Mouse (Mus musculus) heart, embryonic 14.5 days (tissue): ENCODE measurements around the gene Dus3l. TPM values are rescaled to one million over a fixed set of nuclear protein-coding genes. Genes with fewer than 3 reads are reported as not detected.

Experiments
- ATAC-seq: fragments of 200-750 bp; cut with Nextera tagmentation; 2 replicates; pipeline ENCODE4 v1.8.0; 2017; ENCODE audit warnings: low read depth, moderate TSS enrichment; ENCODE audit not compliant: insufficient number of reproducible peaks, insufficient read depth, low FRiP score
- H3K27ac ChIP-seq, 2 experiments: fragments of 200-500 bp in 1 of 2; fragments of 300-500 bp in 1 of 2; sonication (generic) in 1 of 2; replicated peaks in 1 of 2; 2 replicates each; pipeline ENCODE4 v1.5.1; 2012 to 2014; ENCODE audit warnings: low read depth in 2 of 2, low read length in 2 of 2, control low read depth in 1 of 2, mild to moderate bottlenecking in 1 of 2, mixed read lengths in 1 of 2; ENCODE audit not compliant: control insufficient read depth in 1 of 2, insufficient read depth in 1 of 2
- H3K27me3 ChIP-seq: fragments of 300-500 bp; sonication (generic); 2 replicates; pipeline ENCODE4 v1.6.1; 2014; ENCODE audit warnings: mild to moderate bottlenecking, low read length, control low read depth; ENCODE audit not compliant: control insufficient read depth, insufficient read depth
- H3K36me3 ChIP-seq: fragments of 300-500 bp; sonication (generic); 2 replicates; pipeline ENCODE4 v1.6.1; 2014; ENCODE audit warnings: mild to moderate bottlenecking, control low read depth, low read length, mixed read lengths; ENCODE audit not compliant: control insufficient read depth, insufficient read depth
- H3K4me1 ChIP-seq, 2 experiments: fragments of 200-500 bp in 1 of 2; fragments of 300-500 bp in 1 of 2; sonication (generic) in 1 of 2; 2 replicates each; pipeline ENCODE4 v1.6.1; 2012 to 2014; ENCODE audit warnings: low read length in 2 of 2, control low read depth in 1 of 2, mixed read lengths in 1 of 2; ENCODE audit not compliant: control insufficient read depth in 2 of 2, insufficient read depth in 2 of 2
- H3K4me2 ChIP-seq: fragments of 300-500 bp; sonication (generic); 2 replicates; pipeline ENCODE4 v1.6.1; 2014; ENCODE audit warnings: mild to moderate bottlenecking, low read length
- H3K4me3 ChIP-seq, 2 experiments: fragments of 200-500 bp in 1 of 2; fragments of 300-500 bp in 1 of 2; sonication (generic) in 1 of 2; 2 replicates each; pipeline ENCODE4 v1.5.1; 2012 to 2014; ENCODE audit warnings: low read length in 2 of 2, mild to moderate bottlenecking in 2 of 2, control low read depth in 1 of 2, low read depth in 1 of 2, moderate library complexity in 1 of 2; ENCODE audit not compliant: control insufficient read depth in 1 of 2, insufficient read depth in 1 of 2
- H3K9ac ChIP-seq: fragments of 300-500 bp; sonication (generic); 2 replicates; pipeline ENCODE4 v1.6.1; 2014; ENCODE audit warnings: mild to moderate bottlenecking, low read length
- H3K9me3 ChIP-seq: fragments of 300-500 bp; sonication (generic); 2 replicates; pipeline ENCODE4 v1.6.1; 2016; ENCODE audit warnings: low read length, control low read depth; ENCODE audit not compliant: control insufficient read depth
- WGBS: fragments of 180-500 bp; shearing (Covaris S2); extraction: QIAGEN DNeasy Blood & Tissue Kit; methylation state at CpG from one replicate; pipeline ENCODE4 v1.1.7; 2014; 5-methylcytosine and 5-hydroxymethylcytosine counted together
- polyA plus RNA-seq: library from polyadenylated mRNA; unstranded; fragments of >200 nt; fragmentation: Nextera tagmentation; extraction: Ambion mirVana; gene quantifications from 2 replicates; pipeline ENCODE4 v1.2.1, GENCODE M21; 2014

The Dus3l gene
- polyA plus RNA-seq = 28.8 and 31.3 TPM in 2 replicates

DNA sequence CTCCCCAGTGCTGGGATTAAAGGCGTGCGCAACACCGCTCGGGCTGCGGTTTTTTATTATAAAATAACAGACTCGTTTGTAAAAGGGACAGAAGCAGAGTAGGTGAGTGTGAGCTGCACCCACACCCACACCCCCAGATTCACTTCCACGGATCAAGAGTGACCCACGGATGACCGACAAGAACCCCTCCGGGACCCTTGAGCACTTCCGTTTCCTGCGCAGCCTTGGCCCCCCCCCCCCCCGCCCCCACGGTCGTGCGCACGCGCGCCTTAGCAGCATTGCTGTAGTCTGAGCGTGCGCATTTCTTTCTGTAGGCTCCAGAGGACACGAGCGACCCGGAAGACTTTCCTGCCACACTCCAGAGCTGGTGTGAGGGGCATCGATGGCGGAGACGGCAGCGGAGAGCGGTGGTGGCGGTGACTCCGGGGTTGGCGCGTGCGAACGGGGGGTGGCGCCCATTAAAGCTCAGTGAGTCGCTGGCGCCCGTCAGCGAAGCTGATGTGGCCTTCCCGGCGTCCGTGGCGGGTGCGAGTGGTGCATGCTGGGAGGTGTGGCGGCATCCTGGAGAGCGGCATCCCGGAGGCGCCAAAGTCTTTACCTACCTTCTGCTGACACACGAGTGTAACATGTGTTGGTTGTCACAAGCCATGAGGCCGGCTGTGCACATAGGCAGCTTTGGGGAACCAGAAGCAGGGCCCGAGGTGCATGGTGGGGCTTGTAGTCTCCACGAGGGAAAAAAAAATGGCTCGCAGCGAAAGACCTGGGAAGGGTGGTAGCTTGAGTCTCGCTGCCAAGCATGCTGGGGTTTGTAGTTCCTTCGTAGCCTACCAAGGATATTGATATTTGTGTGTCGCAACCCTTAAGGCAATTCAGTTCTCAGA is at the start of gene Dus3l:
TSS of gene Dus3l (plus strand) at position 284 of the 881 bp plus-strand sequence.
- no peaks in the 10 kb centered on the region for H3K9me3 ChIP-seq
- H3K9ac ChIP-seq = peak within 1 kb of the TSS; percentile 89
- peak within 1 kb of the TSS; percentile 97 for H3K27ac ChIP-seq
- under 1% methylated on average over 49 of the region's 58 CpGs for WGBS
- peak within 1 kb of the TSS; percentile 80 to 87 for H3K4me3 ChIP-seq
- H3K4me2 ChIP-seq = peak within 1 kb of the TSS; percentile 81
- peaks cover 34% of the 10 kb centered on the region for H3K36me3 ChIP-seq
- ATAC-seq = peak; percentile 76
- peaks cover 20 to 26% of the 10 kb centered on the region in 2 experiments for H3K4me1 ChIP-seq
- 0 out of 2 replicates have a peak, but pooled peaks cover 3% of the 10 kb centered on the region for H3K27me3 ChIP-seq

DNA sequence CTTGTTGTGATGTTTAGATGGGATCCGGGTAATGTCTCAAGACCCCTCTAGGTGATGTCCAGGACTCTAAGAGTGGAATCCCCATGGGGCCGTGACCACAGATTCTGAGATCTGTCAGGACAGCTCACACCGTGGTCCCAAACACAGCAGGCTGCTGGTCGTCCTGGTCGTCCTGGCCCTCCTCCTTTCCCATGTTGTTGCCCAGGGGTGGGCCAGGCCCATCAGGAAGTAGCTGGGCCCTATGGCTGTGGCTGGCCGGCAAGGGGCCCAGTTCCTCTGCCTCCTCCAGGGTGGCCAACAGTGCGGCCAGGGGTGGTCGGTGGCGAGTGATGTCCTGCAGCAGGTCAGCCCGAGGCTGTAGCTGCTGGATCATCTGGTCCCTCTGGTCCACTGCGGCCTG is 49.2 kb upstream of the Dus3l start:
- peaks cover 3 to 26% of the 10 kb centered on the region in 2 experiments; a peak in 3 of 4 replicates for H3K4me1 ChIP-seq
- no peak overlapping the region for H3K4me3 ChIP-seq
- H3K4me2 ChIP-seq = no peak overlapping the region; the same call in 1 of the 2 replicates
- no peak overlapping the region for H3K27ac ChIP-seq
- H3K27me3 ChIP-seq = no peaks in the 10 kb centered on the region
- ATAC-seq = no peak
- H3K36me3 ChIP-seq = peaks cover 31% of the 10 kb centered on the region
- H3K9ac ChIP-seq = peak overlapping the region; percentile 79; the same call in 1 of the 2 replicates
- H3K9me3 ChIP-seq = no peaks in the 10 kb centered on the region
- 46% methylated on average over 11 of the region's 11 CpGs for WGBS

GRCm38 (mm10) chr17:56715914-56716654 is 48.5 kb upstream of the Dus3l start:
- ATAC-seq = no peak
- H3K9ac ChIP-seq = peak overlapping the region; percentile 79
- 27% methylated on average over 22 of the region's 22 CpGs for WGBS

DNA sequence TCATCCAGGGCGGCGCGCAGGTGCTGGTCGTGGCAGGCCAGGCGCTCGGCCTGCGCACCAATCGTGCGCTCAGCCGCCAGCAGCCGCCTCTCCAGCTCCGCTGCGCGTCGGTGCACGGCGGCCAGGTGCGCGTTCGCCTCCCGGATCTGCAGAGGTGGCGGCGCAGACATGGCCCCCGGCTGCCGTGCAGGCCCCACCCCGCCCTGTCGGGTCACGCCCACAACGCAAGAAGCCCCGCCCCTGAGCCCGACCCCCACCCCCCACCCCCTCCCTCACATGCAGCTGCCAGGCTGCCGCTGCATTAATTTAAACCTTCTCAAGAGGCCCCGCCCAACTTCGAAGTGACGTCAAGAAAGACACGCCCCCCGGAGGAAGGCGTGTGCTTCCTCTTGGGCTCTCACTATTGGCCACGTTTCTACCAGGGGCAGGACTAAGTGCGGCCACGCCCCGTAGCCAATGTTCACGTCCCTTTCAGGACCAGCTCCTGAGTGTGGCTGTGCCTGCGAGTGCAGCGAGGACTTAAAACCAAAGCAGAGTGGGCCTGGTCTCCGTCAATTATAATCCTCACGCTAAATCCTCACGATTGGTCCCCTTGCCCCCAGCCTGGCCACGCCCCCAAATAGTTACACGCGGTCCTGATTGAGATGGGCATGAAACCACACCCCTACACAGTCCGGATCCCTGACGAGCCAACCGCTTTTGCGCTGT is 47.7 kb upstream of the Dus3l start:
- peak; percentile 92 for ATAC-seq
- Histone ChIP-seq H3K9me3 (no peaks in the 10 kb centered on the region), H3K4me3 (peak overlapping the region; percentile 73), H3K9ac (peak overlapping the region; percentile 79), H3K36me3 (peaks cover 31% of the 10 kb centered on the region), H3K27ac (peak overlapping the region; percentile 71 to 78), H3K27me3 (no peaks in the 10 kb centered on the region), H3K4me2 (peak overlapping the region; percentile 81), H3K4me1 (peaks cover 3 to 26% of the 10 kb centered on the region in 2 experiments; a peak in 3 of 4 replicates)
- under 1% methylated on average over 53 of the region's 55 CpGs for WGBS

More at GRCm38 (mm10) chr17:56715914-56716654, 48.5 kb upstream of the Dus3l start:
- peak overlapping the region; percentile 73 for H3K4me3 ChIP-seq
- peak overlapping the region; percentile 38 to 70; a peak in 3 of 4 replicates for H3K27ac ChIP-seq
- H3K4me2 ChIP-seq = peak overlapping the region; percentile 81
- H3K27me3 ChIP-seq = no peaks in the 10 kb centered on the region
- H3K4me1 ChIP-seq = peaks cover 3 to 26% of the 10 kb centered on the region in 2 experiments; a peak in 3 of 4 replicates
- peaks cover 31% of the 10 kb centered on the region for H3K36me3 ChIP-seq
- no peaks in the 10 kb centered on the region for H3K9me3 ChIP-seq

DNA sequence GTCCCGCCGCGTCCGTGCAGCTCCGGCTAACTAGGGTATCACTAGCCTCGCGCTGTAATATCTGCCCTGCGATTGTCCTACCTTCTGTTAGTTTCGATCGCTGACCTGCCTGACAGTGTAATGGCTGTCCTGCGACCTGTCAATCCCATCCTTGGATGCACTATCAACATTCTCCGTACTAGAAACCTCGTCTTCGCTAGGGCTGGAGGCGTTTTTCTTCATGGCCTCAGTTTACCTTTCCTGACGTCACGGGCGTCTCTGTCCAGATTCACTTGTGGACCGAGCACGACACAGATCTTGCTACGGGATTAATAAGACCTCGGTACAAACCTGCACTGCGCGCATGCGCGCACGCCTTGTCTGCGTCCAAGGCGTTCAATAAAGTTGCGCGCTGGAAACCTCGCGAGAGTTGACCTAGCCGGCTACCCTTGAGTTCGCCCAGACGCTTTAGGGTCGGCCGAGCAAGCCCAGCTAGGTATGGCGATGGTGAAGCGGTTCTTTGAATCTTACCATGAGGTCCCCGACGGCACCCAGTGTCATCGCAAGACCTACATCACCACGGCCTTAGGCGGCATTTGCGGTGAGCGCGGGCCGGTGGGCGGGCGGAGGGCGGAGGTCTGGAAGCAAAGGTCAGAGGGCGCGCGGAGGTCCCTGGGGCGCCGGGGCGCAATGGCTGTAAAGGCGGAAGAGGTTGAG is 47.0 kb upstream of the Dus3l start, which contains the start of the genes Ndufa11 and Vmac:
TSS of gene Ndufa11 (plus strand) at position 405 of the 696 bp plus-strand sequence.
TSS of gene Vmac (minus strand) at position 660 of the 696 bp plus-strand sequence.
- Histone ChIP-seq H3K27me3 (no peaks in the 10 kb centered on the region), H3K27ac (peak within 1 kb of the TSS; percentile 71 to 78), H3K9me3 (no peaks in the 10 kb centered on the region), H3K4me3 (peak within 1 kb of the TSS; percentile 73), H3K4me2 (peak within 1 kb of the TSS; percentile 81), H3K9ac (peak within 1 kb of the TSS; percentile 91), H3K4me1 (peaks cover 3 to 26% of the 10 kb centered on the region in 2 experiments; a peak in 3 of 4 replicates), H3K36me3 (peaks cover 31% of the 10 kb centered on the region)
- under 1% methylated on average over 59 of the region's 59 CpGs for WGBS
- ATAC-seq = peak; percentile 68

DNA sequence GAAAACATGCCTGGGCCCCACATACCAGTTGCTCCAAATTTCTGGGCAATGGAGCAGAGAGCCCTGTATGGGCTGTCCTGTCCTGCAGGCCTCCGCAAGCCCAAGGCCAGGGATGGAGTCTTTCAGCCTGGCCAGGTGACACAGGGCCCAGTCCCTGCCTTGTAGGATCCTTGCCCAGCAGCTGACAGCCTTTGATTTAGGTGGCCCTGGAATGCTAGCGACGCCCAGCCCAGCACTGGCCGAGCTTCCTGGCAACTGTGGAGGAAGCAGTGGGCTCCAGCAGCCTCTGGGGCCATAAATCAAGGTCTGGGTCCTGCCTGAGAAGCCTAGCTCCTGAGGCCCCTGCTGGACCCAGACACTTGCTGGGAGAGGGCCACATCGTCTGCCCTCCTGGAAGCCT is 42.1 kb upstream of the Dus3l start:
- 88% methylated on average over 5 of the region's 5 CpGs for WGBS
- Histone ChIP-seq H3K9me3 (0 out of 2 replicates have a peak, but pooled peaks cover 3% of the 10 kb centered on the region), H3K4me2 (no peak overlapping the region), H3K27me3 (no peaks in the 10 kb centered on the region), H3K9ac (peak overlapping the region; percentile 21; the same call in 1 of the 2 replicates), H3K36me3 (peaks cover 46% of the 10 kb centered on the region), H3K27ac (no peak overlapping the region), H3K4me3 (no peak overlapping the region), H3K4me1 (peaks cover 9 to 29% of the 10 kb centered on the region in 2 experiments)
- no peak for ATAC-seq
